Mouse (Mus musculus) naive thymus-derived CD4-positive, alpha-beta T cell, adult 5 months (primary cell): Measurements from ENCODE around the gene Lmbr1. TPM values are rescaled to one million over a fixed set of nuclear protein-coding genes. Genes with fewer than 3 reads are reported as not detected.

ENCODE experiments used
- polyA plus RNA-seq: library from polyadenylated mRNA; unstranded; fragments of 100-300 nt; shearing (Covaris generic); gene quantifications from one replicate; pipeline ENCODE4 v1.2.1, GENCODE M21; 2017

Gene Lmbr1
- polyA plus RNA-seq = 2.4 TPM

DNA sequence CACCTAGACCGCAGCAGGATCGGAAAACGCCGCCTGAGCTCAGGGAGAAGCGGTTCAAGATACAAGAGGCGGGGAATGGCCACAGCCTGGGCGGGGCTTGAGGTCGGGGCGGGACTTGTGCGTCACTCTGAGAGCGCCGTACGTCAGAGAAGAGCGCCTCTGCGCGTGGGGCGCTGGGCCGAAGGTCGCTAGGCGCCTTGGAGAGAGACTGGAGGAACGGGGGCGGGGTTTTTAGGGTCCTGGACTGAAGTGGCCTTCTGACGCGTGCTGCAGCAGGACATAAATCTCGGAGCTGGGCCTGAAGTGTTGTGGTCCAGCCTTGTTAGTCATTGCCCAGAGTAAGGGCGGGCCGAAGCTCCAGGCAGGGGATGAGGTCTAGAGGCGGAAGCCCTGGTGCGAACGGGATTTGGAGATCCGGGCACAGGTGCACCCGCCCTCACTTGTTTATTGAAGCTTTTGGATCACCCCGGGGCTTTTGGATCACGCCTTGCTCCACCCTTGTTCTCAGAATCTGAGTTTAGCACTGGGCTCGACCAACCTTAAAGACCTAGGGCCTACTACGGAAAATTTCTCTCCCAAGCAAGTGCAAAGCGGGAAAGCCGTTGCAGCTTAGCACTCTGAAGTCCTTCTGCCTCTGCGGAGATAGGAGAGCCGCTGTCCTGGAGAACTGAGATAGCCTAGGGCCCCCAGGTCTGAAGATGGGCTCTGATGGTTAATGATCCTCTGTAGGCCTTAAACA, at the start of gene Lmbr1:
TSS of gene Lmbr1 (minus strand) at position 93 of the 739 bp plus-strand sequence.

DNA sequence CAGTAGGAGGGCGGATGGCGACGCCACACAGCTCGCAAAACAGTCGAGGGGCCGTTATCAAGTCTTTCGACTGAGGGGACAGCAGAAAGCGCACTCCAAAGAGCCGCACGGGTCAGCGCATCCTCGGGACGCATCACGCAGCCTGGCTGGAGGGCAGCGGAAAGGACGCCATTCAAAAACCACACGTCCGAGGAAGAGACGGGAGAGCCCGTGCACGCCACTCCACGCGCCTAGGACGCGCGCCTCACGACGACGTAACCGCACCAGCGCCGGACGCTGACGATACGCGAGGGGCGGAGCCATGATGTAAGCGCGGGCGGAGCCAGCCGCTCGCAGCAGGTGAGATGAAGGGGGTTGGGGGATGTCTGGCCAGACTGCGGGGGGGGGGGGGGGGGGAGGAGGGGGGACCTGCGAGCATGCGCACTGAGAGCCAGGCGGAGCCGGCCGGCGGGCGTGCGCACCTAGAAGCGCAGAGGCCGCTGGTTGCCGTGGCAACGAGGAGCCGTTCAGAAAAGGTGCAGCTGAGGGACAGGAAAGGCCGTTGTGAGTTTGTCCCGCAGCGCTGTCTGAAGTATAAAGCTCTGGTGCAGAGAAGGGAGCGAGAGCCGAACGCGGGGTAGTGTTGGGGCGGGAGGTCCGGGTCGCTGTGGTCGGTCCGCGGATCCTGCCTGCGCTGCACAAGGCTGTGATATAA, 182.5 kb downstream of the Lmbr1 start, which contains the start of gene Rnf32:
TSS of gene Rnf32 (plus strand) at position 423 of the 694 bp plus-strand sequence.

Other genes with a start within 250 kb of the Lmbr1 start
- 9.0 TPM for gene Rnf32, start 182.4 kb downstream of the Lmbr1 start, polyA plus RNA-seq
- gene Nom1, start 56.3 kb upstream of the Lmbr1 start, polyA plus RNA-seq = 37.0 TPM
- gene Mnx1, start 100.1 kb upstream of the Lmbr1 start, polyA plus RNA-seq = not detected
- 56.7 TPM for gene Ube3c, start 190.9 kb upstream of the Lmbr1 start, polyA plus RNA-seq